Mouse (Mus musculus) bone marrow, adult 2 months (tissue): ENCODE measurements around the gene Tmem56.

Source experiments
- CTCF ChIP-seq: fragments of 200-500 bp; IDR thresholded peaks from 2 replicates; pipeline ENCODE4 v1.5.1; 2011; ENCODE audit warnings: low read length, control low read depth; ENCODE audit not compliant: control insufficient read depth, insufficient read depth
- POLR2A ChIP-seq: fragments of 200-500 bp; IDR thresholded peaks from 2 replicates; pipeline ENCODE4 v1.6.1; 2011; ENCODE audit warnings: low read depth, mild to moderate bottlenecking, control low read depth, low read length, borderline replicate concordance; ENCODE audit not compliant: control insufficient read depth

DNA sequence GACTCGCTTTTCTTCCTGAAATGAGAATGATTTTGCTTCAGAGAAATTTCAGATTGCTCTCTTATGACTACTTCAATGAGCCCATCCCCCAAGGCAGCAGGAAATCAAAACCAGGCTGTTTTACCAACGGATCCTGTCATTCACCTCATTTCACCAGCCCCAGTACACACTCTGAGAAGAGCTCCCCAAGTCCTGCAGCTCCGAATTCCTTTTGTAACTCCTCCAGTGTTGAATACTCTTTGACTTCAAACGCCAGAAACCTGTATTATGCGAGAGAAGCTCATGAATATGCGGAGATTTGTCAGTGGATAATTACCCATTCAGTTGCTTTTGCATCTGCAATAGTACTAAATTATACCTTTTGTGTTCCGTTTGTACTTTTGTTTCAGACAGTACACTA lies 126.9 kb downstream of the Tmem56 start:
- no peak for TF ChIP-seq CTCF
- TF ChIP-seq POLR2A, result no peak
